Mouse (Mus musculus) urinary bladder, postnatal 10 days (tissue): ENCODE results near the gene Gm4907.
"Not testable (repeated sequence)": the region's sequence is repeated elsewhere in the genome, so short reads cannot be mapped to it uniquely, and the experiment has no call there.

ENCODE experiments used
- DNase-seq: peaks from one replicate; pipeline ENCODE4 v3.0.0; 2022; ENCODE audit warnings: low spot score

Gene Gm4907

DNA sequence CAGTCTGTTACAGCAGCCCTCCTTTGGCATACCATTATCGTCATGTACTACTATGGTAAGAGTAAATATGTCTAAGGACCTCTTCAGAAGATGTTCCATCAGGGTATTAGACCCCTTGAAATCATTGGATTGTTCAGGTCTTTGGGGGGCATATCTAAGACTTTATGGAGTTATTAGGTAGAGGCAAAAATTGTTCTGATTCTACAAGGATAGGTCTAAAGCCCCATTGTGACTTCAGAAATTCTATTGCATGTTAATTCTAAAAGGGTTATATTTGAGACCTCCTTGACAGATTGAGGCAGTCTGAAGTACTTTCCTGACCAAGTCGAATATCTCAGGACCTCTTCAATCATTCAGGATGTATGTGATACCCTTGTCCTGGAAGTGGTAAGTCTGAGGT is at the start of gene Gm4907:
Gene Gm4907, plus strand, starts transcription at position 301 of the 400 bp plus-strand sequence.
- DNase-seq: not testable (repeated sequence)

- DNase-seq: not testable (repeated sequence)
Observed at GRCm38 (mm10) chrX:23833784-23834183, 48.6 kb upstream of the Gm4907 start.

DNA sequence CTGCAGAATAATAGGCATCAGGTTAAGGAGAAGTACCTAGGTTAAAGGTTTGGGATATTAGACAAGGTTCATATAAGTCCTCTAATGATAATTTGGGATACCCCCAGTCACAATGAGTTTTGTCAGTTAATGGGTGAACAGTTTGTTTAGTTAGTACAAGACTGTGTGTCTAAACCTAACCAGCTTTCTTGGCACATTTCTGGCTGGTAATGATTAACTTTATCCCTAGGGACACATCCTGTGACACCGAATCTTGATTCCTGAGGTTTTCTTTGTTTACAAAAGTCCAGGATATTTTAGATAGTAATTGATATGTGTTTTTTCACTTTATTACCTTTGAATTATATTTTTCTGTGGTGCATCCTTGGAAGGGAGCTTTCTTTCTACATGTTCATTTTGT is 41.4 kb upstream of the Gm4907 start:
- no peak for DNase-seq

GRCm38 (mm10) chrX:23954161-23954560 is 71.8 kb downstream of the Gm4907 start:
- no peak for DNase-seq
